Mouse (Mus musculus) c-Kit-positive CD71-negative TER-119-negative erythroid progenitor cells, embryonic 14.5 days (primary cell): ENCODE measurements around the gene Glra3.

ENCODE experiments used
- DNase-seq: peaks from one replicate; pipeline ENCODE4 v3.0.0-alpha.2; 2013; ENCODE audit warnings: low read depth

Gene Glra3

GRCm38 (mm10) chr8:55939870-55940525 is at the start of gene Glra3:
Gene Glra3 (plus strand): TSS chr8:55940460.
- DNase-seq: no peak

- DNase-seq: no peak
Measured at GRCm38 (mm10) chr8:55906848-55907247, 33.4 kb upstream of the Glra3 start, which contains the start of gene Adam29. Gene Adam29 (minus strand): TSS chr8:55906948.

- peak; percentile 17 for DNase-seq
Measured at GRCm38 (mm10) chr8:55940526-55940880, 243 bp downstream of the Glra3 start.

- no peak for DNase-seq
Measured at GRCm38 (mm10) chr8:55964759-55965320, 24.6 kb downstream of the Glra3 start.

- DNase-seq: no peak
Measured at GRCm38 (mm10) chr8:55997859-55998258, 57.6 kb downstream of the Glra3 start.

GRCm38 (mm10) chr8:56054324-56054723 is 114.1 kb downstream of the Glra3 start:
- no peak for DNase-seq

- peak; percentile 1 for DNase-seq
Measured at GRCm38 (mm10) chr8:56063081-56063480, 122.8 kb downstream of the Glra3 start.

- peak; percentile 1 for DNase-seq
Measured at GRCm38 (mm10) chr8:56070486-56071254, 130.4 kb downstream of the Glra3 start.

GRCm38 (mm10) chr8:56083654-56084053 is 143.4 kb downstream of the Glra3 start:
- DNase-seq: no peak

- no peak for DNase-seq
Measured at GRCm38 (mm10) chr8:56094385-56094784, 154.1 kb downstream of the Glra3 start.

- no peak for DNase-seq
Measured at GRCm38 (mm10) chr8:56110296-56110695, 170.0 kb downstream of the Glra3 start.

GRCm38 (mm10) chr8:56129357-56129756 is 189.1 kb downstream of the Glra3 start:
- DNase-seq: no peak

GRCm38 (mm10) chr8:56150697-56151096 is 210.4 kb downstream of the Glra3 start:
- DNase-seq: no peak

- DNase-seq: no peak
Measured at GRCm38 (mm10) chr8:56151574-56151973, 211.3 kb downstream of the Glra3 start.

- no peak for DNase-seq
Measured at GRCm38 (mm10) chr8:56158966-56159365, 218.7 kb downstream of the Glra3 start.
